Mouse (Mus musculus): Measurements from ENCODE around the gene Cdh4. TPM values are rescaled to one million over a fixed set of nuclear protein-coding genes. Genes with fewer than 3 reads are reported as not detected.
A peak's percentile ranks its signal among the peaks of the same experiment; 100 is the strongest.

The Cdh4 gene
- polyA plus RNA-seq, 1 experiment, result 48.4 TPM

DNA sequence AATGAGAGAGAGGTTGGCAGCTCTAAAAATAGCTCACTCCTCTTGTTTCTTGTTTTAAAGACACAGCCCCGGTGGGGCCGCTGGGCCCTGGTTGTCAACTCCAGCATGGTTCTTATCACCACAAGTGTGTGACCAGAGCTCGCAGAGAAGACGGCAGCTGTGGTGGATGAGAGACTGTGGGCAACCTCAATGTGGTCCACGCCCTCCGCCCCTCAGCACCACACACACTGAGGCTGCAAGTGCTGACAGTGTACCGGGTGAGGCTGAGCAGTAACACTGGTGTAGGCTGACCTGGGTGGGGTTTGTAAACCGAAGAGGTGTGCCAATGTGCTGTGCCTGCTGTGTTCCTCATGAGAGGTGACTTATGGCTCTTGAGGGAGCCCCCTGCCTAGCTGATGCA is 327.7 kb downstream of the Cdh4 start:
- TF ChIP-seq POLR2A (IDR thresholded peaks at IDR 0.05; ENCODE audit: borderline replicate concordance, extremely low read depth, insufficient read depth, insufficient read length, poor library complexity, severe bottlenecking) (no peak), CTCF (IDR thresholded peaks at IDR 0.05; ENCODE audit: borderline replicate concordance, extremely low read depth, insufficient read depth, insufficient read length) (no peak)
- no peak for DNase-seq (ENCODE audit: low read depth)

GRCm38 (mm10) chr2:179774440-179775110 is 332.3 kb downstream of the Cdh4 start:
- DNase-seq (ENCODE audit: low read depth), result no peak
- no peak for TF ChIP-seq POLR2A (IDR thresholded peaks at IDR 0.05; ENCODE audit: borderline replicate concordance, extremely low read depth, insufficient read depth, insufficient read length, poor library complexity, severe bottlenecking)
- no peak for TF ChIP-seq CTCF (IDR thresholded peaks at IDR 0.05; ENCODE audit: borderline replicate concordance, extremely low read depth, insufficient read depth, insufficient read length)

GRCm38 (mm10) chr2:179775999-179776705 is 333.9 kb downstream of the Cdh4 start:
- TF ChIP-seq CTCF (IDR thresholded peaks at IDR 0.05; ENCODE audit: borderline replicate concordance, extremely low read depth, insufficient read depth, insufficient read length), result no peak
- TF ChIP-seq POLR2A (IDR thresholded peaks at IDR 0.05; ENCODE audit: borderline replicate concordance, extremely low read depth, insufficient read depth, insufficient read length, poor library complexity, severe bottlenecking), result no peak
- no peak for DNase-seq (ENCODE audit: low read depth)

GRCm38 (mm10) chr2:179779266-179779665 is 337.0 kb downstream of the Cdh4 start:
- DNase-seq (ENCODE audit: low read depth), result no peak
- no peak for TF ChIP-seq CTCF (IDR thresholded peaks at IDR 0.05; ENCODE audit: borderline replicate concordance, extremely low read depth, insufficient read depth, insufficient read length)
- no peak for TF ChIP-seq POLR2A (IDR thresholded peaks at IDR 0.05; ENCODE audit: borderline replicate concordance, extremely low read depth, insufficient read depth, insufficient read length, poor library complexity, severe bottlenecking)

- TF ChIP-seq POLR2A (IDR thresholded peaks at IDR 0.05; ENCODE audit: borderline replicate concordance, extremely low read depth, insufficient read depth, insufficient read length, poor library complexity, severe bottlenecking) (no peak), CTCF (IDR thresholded peaks at IDR 0.05; ENCODE audit: borderline replicate concordance, extremely low read depth, insufficient read depth, insufficient read length) (no peak)
- no peak for DNase-seq (ENCODE audit: low read depth)
Measured at GRCm38 (mm10) chr2:179780961-179781360, 338.7 kb downstream of the Cdh4 start.

- TF ChIP-seq CTCF (IDR thresholded peaks at IDR 0.05; ENCODE audit: borderline replicate concordance, extremely low read depth, insufficient read depth, insufficient read length) (no peak), POLR2A (IDR thresholded peaks at IDR 0.05; ENCODE audit: borderline replicate concordance, extremely low read depth, insufficient read depth, insufficient read length, poor library complexity, severe bottlenecking) (no peak)
- peak; percentile 94 for DNase-seq (ENCODE audit: low read depth)
Measured at GRCm38 (mm10) chr2:179787256-179787655, 345.0 kb downstream of the Cdh4 start.

- TF ChIP-seq CTCF (IDR thresholded peaks at IDR 0.05; ENCODE audit: borderline replicate concordance, extremely low read depth, insufficient read depth, insufficient read length), result no peak
- no peak for DNase-seq (ENCODE audit: low read depth)
Measured at GRCm38 (mm10) chr2:179787797-179788196, 345.6 kb downstream of the Cdh4 start.

GRCm38 (mm10) chr2:179790684-179791083 is 348.5 kb downstream of the Cdh4 start:
- peak; percentile 59 for DNase-seq (ENCODE audit: low read depth)

GRCm38 (mm10) chr2:179792426-179793133 is 350.3 kb downstream of the Cdh4 start:
- peak; percentile 50 for DNase-seq (ENCODE audit: low read depth)
- TF ChIP-seq POLR2A (IDR thresholded peaks at IDR 0.05; ENCODE audit: borderline replicate concordance, extremely low read depth, insufficient read depth, insufficient read length, poor library complexity, severe bottlenecking) (no peak), CTCF (IDR thresholded peaks at IDR 0.05; ENCODE audit: borderline replicate concordance, extremely low read depth, insufficient read depth, insufficient read length) (no peak)

More at GRCm38 (mm10) chr2:179790684-179791083, 348.5 kb downstream of the Cdh4 start:
- TF ChIP-seq POLR2A (IDR thresholded peaks at IDR 0.05; ENCODE audit: borderline replicate concordance, extremely low read depth, insufficient read depth, insufficient read length, poor library complexity, severe bottlenecking) (no peak), CTCF (IDR thresholded peaks at IDR 0.05; ENCODE audit: borderline replicate concordance, extremely low read depth, insufficient read depth, insufficient read length) (no peak)

DNA sequence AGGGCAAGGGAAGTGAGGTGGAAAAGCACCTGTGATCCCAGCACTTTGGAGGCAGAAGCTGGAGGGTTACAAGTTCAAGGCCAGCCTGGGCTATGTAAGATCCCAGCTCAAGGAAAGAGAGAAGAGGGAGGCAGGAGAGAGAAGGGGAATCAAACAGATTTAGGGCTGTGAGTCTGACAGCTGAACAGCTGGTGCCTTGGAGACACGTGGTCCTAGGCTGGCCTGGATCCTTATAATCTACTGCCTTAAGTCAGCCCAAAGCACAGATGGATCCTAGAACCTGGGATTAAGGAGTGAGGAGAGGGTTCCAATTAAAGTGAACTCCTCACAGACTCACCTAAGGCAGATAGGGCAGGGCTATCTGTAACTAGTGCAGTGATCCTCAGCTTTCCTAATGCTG is 352.1 kb downstream of the Cdh4 start:
- TF ChIP-seq CTCF (IDR thresholded peaks at IDR 0.05; ENCODE audit: borderline replicate concordance, extremely low read depth, insufficient read depth, insufficient read length), result no peak
- TF ChIP-seq POLR2A (IDR thresholded peaks at IDR 0.05; ENCODE audit: borderline replicate concordance, extremely low read depth, insufficient read depth, insufficient read length, poor library complexity, severe bottlenecking), result no peak
- DNase-seq (ENCODE audit: low read depth), result peak; percentile 60

GRCm38 (mm10) chr2:179795452-179795851 is 353.2 kb downstream of the Cdh4 start:
- DNase-seq (ENCODE audit: low read depth), result peak; percentile 90
- TF ChIP-seq POLR2A (IDR thresholded peaks at IDR 0.05; ENCODE audit: borderline replicate concordance, extremely low read depth, insufficient read depth, insufficient read length, poor library complexity, severe bottlenecking), result no peak
- no peak for TF ChIP-seq CTCF (IDR thresholded peaks at IDR 0.05; ENCODE audit: borderline replicate concordance, extremely low read depth, insufficient read depth, insufficient read length)

All from brain, embryonic 14.5 days (tissue).